Mouse (Mus musculus): ENCODE measurements at regions not wholly inside any gene's neighbourhood (a gene's known extent, or its start where the extent isn't known, plus 50 kb on each side); places are given as distances from the start of the nearest gene placed in this dataset.

DNA sequence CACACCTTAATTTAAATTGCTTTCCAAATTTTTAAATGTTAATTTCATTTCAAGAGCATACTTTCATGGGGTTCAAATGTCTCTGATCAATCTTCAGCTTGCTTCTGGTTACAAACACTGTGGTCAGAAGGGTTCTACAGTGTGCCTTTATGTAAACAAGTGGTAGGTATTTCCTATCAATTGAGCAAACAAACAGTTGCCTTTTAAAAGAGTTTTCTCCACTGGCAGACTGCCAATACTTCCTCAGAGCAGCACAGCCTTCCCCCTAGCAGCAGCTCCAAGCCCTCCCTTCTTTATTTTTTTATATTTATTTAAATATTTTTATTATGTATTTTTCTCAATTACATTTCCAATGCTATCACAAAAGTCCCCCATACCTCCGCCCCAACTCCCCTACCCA is 977.8 kb downstream of the Fstl5 start:
- no peak for DNase-seq (ENCODE audit: low read depth, low spot score)

DNA sequence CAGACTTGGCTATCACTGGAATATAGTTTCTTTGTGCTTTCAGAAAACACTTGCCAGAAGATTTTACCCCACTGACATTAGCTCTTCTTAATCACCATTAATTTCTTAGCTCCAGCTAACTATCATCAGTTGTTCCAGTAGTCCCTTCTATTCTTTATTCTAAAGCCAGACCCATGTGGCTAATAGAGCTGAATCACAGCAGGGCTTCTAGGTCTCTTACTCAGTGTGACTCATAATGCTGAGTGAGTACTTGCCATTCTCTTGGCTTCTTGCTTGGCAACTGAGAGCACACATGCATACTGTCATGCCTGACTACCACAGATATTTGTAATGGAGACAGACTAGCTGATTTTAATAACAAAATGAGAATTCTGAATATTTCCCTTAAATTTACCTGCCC is 1001.0 kb downstream of the Fstl5 start:
- DNase-seq (ENCODE audit: low read depth, low spot score) = peak; percentile 7

DNA sequence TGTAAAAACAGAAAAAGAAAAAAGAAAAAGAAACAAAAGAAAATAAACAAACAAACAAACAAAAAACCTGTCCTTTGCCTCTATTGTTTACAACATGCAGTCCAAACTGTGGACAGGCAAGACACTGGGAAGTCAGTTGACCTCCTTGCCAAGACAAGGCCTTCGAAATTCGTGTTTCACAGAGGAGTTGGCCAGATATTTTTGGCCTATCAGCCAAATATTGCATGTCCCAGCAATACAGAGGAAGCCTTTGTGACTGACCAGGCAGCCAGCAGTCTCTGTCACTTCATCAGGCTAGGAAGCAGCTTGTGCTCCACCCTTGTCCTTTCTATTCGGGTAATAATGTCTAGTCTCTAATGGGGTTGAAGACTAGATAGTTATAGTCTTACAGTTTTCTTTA is 1017.7 kb downstream of the Fstl5 start:
- no peak for DNase-seq (ENCODE audit: low read depth, low spot score)

DNA sequence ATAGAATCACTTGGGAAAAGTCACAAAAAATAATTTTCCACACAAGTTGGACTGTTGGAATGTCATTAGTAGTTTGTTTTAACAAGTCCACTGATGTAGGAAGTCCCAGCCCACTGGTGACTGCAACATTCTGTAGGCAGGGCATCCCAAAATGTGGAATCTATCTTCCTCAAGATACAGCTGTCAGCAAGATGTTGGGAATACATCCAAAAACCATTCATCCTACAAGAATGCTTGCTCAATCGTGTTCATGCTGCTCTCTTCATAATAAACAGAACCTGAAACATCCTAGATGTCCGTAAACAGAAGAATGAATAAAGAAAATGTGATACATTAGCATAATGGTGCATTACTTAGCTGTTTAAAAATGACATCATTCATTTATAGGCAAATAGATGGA is 1038.9 kb downstream of the Fstl5 start:
- no peak for DNase-seq (ENCODE audit: low read depth, low spot score)

DNA sequence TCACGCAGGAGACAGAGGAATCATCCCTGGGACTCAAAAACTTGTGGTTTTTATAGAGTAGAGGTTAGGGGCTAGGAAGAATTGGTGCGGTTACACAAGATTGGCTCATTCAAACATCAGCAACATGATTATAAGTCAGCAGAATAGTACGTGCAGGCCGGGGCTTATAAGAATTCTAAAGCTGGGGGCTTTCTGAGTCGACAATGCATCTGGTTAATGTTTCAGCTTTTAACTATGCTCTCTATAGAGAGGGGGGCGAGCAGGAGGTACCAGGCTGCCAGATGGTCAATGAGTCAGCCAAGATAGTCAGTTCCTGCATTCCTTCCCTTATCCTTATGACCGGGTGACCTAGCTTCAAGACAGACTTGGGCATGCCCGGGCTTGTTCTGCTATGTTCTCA is 1046.5 kb downstream of the Fstl5 start:
- no peak for DNase-seq (ENCODE audit: low read depth, low spot score)

DNA sequence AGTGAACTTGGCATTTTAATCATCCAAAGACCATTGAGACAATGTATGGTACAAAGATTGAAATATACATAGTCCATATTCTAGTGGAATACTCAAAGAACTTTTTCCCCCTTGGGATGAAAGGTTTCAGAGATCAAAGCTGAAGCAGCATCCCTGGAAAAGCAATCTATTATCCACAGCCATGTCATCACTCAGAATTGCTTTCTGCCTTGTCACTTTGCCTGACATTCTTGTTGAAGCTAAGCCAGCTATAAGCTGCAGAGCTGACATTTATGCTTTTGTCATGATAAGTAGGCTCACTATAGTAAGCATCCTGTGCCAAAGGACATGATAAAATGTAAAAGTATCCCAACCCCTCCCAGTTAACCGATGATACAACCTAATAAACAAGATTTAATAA is 1077.6 kb downstream of the Fstl5 start:
- DNase-seq (ENCODE audit: low read depth, low spot score) = no peak

DNA sequence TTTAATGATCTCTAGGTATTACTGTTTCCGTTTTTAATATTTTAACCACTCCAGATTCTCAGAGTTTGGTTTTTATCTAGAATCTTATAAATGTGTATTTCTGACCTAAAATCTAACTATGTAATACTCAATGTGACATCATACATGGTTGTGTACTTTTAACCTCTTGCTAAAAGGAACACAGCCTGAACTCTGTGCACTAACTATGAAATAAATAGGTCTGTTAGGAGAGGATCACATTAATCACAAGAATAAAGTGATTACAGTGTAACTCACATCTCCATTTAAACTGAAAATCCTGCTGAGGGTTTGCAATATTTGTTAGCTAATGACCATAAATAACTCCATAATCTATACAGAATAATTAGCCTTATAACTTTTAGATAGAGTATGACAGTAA is 1123.8 kb downstream of the Fstl5 start:
- no peak for DNase-seq (ENCODE audit: low read depth, low spot score)

DNA sequence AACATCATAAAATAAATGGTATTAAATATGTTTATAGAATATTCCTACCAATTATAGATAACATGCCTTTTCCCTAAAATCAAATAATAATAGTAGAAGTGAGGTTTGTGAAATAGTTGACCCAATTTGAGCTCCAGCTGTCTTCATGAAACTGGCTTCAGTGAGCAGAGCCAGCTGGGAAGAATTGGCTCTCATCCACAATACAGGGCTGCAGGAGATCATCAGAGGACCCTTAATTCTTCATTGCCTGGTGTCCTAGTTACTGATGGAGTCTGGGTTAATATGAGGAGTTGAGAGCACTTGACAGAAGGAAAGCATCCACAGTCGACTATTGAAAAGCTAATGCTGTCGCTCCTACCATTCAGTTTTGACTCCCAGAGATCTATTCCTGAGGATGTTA is 1124.2 kb downstream of the Fstl5 start:
- peak; percentile 41 for DNase-seq (ENCODE audit: low read depth, low spot score)

DNA sequence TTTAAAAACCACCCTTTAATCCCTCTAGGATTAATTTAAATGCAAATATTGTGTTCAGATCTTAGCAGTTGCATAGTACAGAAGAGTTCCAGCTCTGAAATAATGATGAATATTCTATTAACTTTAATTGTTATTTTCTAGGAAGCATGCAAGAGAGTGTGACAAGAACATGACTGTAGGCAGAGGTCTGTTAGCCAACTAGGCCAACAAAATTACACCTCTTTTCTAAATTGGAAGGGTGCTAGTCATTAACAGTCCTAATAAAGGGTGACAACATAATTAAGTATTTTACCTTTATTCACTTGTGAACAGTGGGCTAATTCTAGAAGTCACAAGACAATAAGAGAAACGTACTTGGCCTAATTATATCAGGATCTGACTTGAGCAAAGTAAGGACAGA is 1151.9 kb downstream of the Fstl5 start:
- DNase-seq (ENCODE audit: low read depth, low spot score) = peak; percentile 1

Measured in brain, adult 2 months (tissue).